Mouse (Mus musculus): ENCODE results near the gene Fam83f. TPM values are rescaled to one million over a fixed set of nuclear protein-coding genes. Genes with fewer than 3 reads are reported as not detected.

Fam83f gene
- polyA plus RNA-seq, 2 experiments = 0.81 to 1.2 TPM

DNA sequence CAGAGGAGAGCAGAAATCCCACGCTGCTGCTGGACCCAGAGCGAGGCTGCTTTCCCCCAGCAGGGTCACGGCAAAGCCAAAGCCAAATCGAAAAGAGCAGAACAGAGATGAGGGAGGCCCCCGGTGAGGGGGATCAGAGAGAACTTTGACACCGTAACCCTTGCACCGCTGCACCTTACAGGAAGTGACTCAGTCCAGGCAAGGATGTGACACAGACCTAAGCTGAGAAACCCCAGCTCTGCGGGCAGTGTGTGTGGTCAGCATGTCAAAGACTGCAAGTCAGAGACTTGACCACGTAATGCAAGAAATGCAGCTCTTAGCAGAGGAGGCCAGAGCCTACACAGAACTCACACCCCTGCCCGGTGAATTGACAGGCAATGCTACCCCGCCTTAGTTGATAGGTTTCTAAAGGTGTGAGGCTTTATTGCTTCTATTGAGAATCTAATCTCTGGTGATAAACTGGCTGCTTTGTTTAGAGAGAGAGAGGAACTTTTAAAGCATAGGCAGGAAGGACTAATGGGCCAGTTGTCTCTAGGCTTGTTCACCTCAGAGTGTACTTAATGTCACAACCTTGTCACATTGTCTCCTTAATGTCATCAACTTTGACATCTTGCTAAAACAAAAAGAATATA is 32.5 kb upstream of the Fam83f start:
- Histone ChIP-seq H3K36me3 (replicated peaks; ENCODE audit: control insufficient read depth, insufficient read depth, low read depth) (no peaks in the 10 kb centered on the region; the same call in 1 of the 2 replicates), H3K9ac (replicated peaks) (no peak overlapping the region), H3K27ac (no peak overlapping the region), H3K4me3 (ENCODE audit: insufficient read depth in 1 of 2, low read depth in 2 of 2, low read length in 2 of 2) (no peak overlapping the region), H3K4me1 (replicated peaks; ENCODE audit: control insufficient read depth in 2 of 2, insufficient read depth in 2 of 2, low read length in 1 of 2) (peaks cover 0 to 16% of the 10 kb centered on the region in 2 experiments; a peak in 2 of 4 replicates), H3K9me3 (ENCODE audit: control insufficient read depth, low read length) (no peaks in the 10 kb centered on the region), H3K4me2 (ENCODE audit: low read depth) (no peak overlapping the region), H3K27me3 (ENCODE audit: control insufficient read depth, insufficient read depth, low read length) (no peaks in the 10 kb centered on the region; the same call in none of the 2 replicates)
- ATAC-seq (ENCODE audit: insufficient read depth) = no peak
- WGBS (ENCODE audit: insufficient replicate concordance) = 15% methylated on average over 11 of the region's 11 CpGs
- no peak for DNase-seq (ENCODE audit: low read depth in 3 of 3, low spot score in 3 of 3)
- TF ChIP-seq EP300 (IDR thresholded peaks at IDR 0.05; ENCODE audit: low read depth) (no peak), CTCF (IDR thresholded peaks at IDR 0.05; ENCODE audit: low read depth) (no peak)

DNA sequence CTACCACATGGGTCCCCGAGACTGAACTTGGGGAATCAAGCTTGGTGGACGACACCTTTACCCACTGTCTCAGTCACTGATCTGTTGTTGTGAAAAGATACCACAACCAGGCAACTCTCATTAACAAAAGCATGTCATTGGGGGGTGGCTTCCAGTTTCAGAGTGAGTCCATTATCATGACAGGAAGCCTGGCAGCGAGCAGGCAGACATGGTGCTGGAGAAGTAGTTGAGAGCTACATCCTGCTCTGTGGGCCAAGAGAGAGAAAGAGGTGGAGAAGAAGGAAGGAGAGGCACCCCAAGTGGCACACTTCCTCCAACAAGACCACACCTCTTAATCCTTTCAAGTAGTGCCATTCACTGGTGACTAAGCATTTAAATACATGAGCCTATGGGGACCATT is 31.8 kb upstream of the Fam83f start:
- no peaks in the 10 kb centered on the region; the same call in 1 of the 2 replicates for H3K36me3 ChIP-seq (replicated peaks; ENCODE audit: control insufficient read depth, insufficient read depth, low read depth)
- TF ChIP-seq EP300 (IDR thresholded peaks at IDR 0.05; ENCODE audit: low read depth) (no peak), CTCF (IDR thresholded peaks at IDR 0.05; ENCODE audit: low read depth) (no peak)
- ATAC-seq (ENCODE audit: insufficient read depth) (no peak), DNase-seq (ENCODE audit: low read depth in 3 of 3, low spot score in 3 of 3) (no peak)
- no peaks in the 10 kb centered on the region for H3K9me3 ChIP-seq (ENCODE audit: control insufficient read depth, low read length)
- peaks cover 0 to 16% of the 10 kb centered on the region in 2 experiments; a peak in 2 of 4 replicates for H3K4me1 ChIP-seq (replicated peaks; ENCODE audit: control insufficient read depth in 2 of 2, insufficient read depth in 2 of 2, low read length in 1 of 2)
- no peaks in the 10 kb centered on the region; the same call in none of the 2 replicates for H3K27me3 ChIP-seq (ENCODE audit: control insufficient read depth, insufficient read depth, low read length)
- no peak overlapping the region for H3K4me2 ChIP-seq (ENCODE audit: low read depth)
- no peak overlapping the region for H3K4me3 ChIP-seq (ENCODE audit: insufficient read depth in 1 of 2, low read depth in 2 of 2, low read length in 2 of 2)
- 54% methylated on average over 3 of the region's 3 CpGs for WGBS (ENCODE audit: insufficient replicate concordance)
- H3K27ac ChIP-seq = no peak overlapping the region
- no peak overlapping the region for H3K9ac ChIP-seq (replicated peaks)

DNA sequence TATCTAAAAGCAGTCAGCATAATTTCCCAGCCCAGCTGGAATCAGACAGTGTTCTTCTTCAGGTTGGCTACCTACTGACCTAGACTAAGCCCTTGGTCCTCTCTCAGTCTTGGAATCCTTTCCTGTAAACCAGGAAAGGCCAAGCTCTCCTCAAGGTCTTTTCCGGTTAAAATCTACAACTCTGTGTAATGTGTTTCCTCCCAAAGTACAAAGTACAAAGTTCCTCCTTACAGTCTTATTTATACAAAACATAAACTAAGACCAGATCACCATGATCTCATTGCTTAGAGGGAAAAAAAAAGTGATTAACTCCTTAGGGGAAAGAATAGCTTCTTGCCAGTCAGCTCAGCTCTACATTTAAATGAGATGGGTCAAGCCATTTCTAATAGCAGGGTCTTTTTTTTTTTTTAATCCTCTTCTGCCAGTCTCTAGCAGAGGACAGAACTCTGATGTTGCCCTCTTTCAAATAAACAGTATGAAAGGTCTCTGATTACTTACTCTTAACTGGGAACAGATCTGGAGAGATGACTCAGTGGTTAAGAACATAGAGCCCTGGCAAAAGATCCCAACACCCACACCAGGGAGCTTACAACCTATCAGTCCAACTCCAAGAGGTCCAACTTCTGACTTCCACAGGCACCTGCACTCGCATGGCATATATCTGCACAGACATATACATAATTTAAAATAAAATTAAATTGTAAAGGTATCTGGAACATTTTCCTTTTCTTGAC is 29.8 kb upstream of the Fam83f start:
- no peak for TF ChIP-seq EP300 (IDR thresholded peaks at IDR 0.05; ENCODE audit: low read depth)
- no peak for TF ChIP-seq CTCF (IDR thresholded peaks at IDR 0.05; ENCODE audit: low read depth)
- ATAC-seq (ENCODE audit: insufficient read depth) = no peak
- H3K27ac ChIP-seq = no peak overlapping the region
- no peak overlapping the region for H3K4me2 ChIP-seq (ENCODE audit: low read depth)
- no peaks in the 10 kb centered on the region for H3K27me3 ChIP-seq (ENCODE audit: control insufficient read depth, insufficient read depth, low read length)
- WGBS (ENCODE audit: insufficient replicate concordance) = 68% methylated on average over 2 of the region's 2 CpGs
- no peaks in the 10 kb centered on the region for H3K9me3 ChIP-seq (ENCODE audit: control insufficient read depth, low read length)
- H3K4me1 ChIP-seq (replicated peaks; ENCODE audit: control insufficient read depth in 2 of 2, insufficient read depth in 2 of 2, low read length in 1 of 2) = peaks cover 0 to 16% of the 10 kb centered on the region in 2 experiments; a peak in 2 of 4 replicates
- H3K4me3 ChIP-seq (ENCODE audit: insufficient read depth in 1 of 2, low read depth in 2 of 2, low read length in 2 of 2) = no peak overlapping the region
- no peaks in the 10 kb centered on the region; the same call in 1 of the 2 replicates for H3K36me3 ChIP-seq (replicated peaks; ENCODE audit: control insufficient read depth, insufficient read depth, low read depth)
- no peak overlapping the region for H3K9ac ChIP-seq (replicated peaks)
- no peak for DNase-seq (ENCODE audit: low read depth in 3 of 3, low spot score in 3 of 3)

DNA sequence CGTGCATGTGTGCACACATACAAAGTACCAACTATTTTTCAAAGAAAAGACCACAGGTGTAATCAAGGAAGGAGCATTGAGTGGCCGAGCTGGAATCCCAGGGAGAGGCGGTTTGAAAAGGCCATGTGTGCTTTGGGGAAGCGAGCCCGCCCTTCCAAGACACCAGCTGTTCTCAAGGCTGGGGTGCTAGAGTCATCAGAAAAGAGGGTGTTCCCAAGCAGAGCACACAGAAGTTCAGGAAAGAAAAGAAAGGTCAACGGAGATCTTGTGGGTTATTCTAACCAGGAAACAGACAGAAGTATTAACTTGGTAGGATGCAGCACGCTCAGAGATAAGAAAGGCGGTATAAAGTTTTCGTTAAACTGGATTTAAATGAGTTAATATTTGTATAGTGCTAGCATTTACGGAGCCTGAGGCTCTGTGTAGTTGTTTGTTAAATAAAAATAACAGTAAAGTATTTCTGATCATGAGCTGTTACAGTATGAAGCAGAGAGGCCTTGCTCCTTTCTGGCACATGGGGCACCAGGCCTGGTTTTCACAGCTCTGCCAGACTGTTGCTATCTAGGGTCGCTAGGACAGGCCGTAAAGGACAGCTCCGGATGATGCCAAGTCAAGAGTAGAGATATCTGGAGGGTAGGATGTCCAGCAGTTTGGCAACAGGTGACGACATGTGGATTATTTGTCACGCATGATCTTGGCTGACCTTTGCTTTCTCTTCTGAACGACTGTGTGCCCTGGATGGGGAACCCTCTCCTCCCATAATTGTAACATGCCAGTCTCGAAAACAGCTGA is 26.4 kb upstream of the Fam83f start:
- Histone ChIP-seq H3K9ac (replicated peaks) (no peak overlapping the region), H3K27ac (no peak overlapping the region), H3K27me3 (ENCODE audit: control insufficient read depth, insufficient read depth, low read length) (no peaks in the 10 kb centered on the region), H3K4me3 (ENCODE audit: insufficient read depth in 1 of 2, low read depth in 2 of 2, low read length in 2 of 2) (no peak overlapping the region), H3K36me3 (replicated peaks; ENCODE audit: control insufficient read depth, insufficient read depth, low read depth) (no peaks in the 10 kb centered on the region), H3K4me1 (replicated peaks; ENCODE audit: control insufficient read depth in 2 of 2, insufficient read depth in 2 of 2, low read length in 1 of 2) (peaks cover 0 to 7% of the 10 kb centered on the region in 2 experiments; a peak in 2 of 4 replicates), H3K9me3 (ENCODE audit: control insufficient read depth, low read length) (no peaks in the 10 kb centered on the region), H3K4me2 (ENCODE audit: low read depth) (no peak overlapping the region)
- WGBS (ENCODE audit: insufficient replicate concordance) = 70% methylated on average over 17 of the region's 17 CpGs
- DNase-seq (ENCODE audit: low read depth in 3 of 3, low spot score in 3 of 3) (no peak), ATAC-seq (ENCODE audit: insufficient read depth) (no peak)
- TF ChIP-seq CTCF (IDR thresholded peaks at IDR 0.05; ENCODE audit: low read depth) (no peak), EP300 (IDR thresholded peaks at IDR 0.05; ENCODE audit: low read depth) (no peak)
